Mouse (Mus musculus) bone marrow macrophage, adult 2 months (primary cell): ENCODE data around the gene Fndc1.

Source experiments
- CTCF ChIP-seq: IDR thresholded peaks from 2 replicates; pipeline ENCODE4 v1.5.1; 2012; ENCODE audit warnings: low read depth, mild to moderate bottlenecking, low read length, moderate library complexity
- POLR2A ChIP-seq: IDR thresholded peaks from 2 replicates; pipeline ENCODE4 v1.6.1; 2012; ENCODE audit warnings: mild to moderate bottlenecking, low read depth, low read length, borderline replicate concordance

- TF ChIP-seq POLR2A (no peak), CTCF (no peak)
These were observed 27.2 kb downstream of the Fndc1 start for GRCm38 (mm10) chr17:7799894-7800293.
